Mouse (Mus musculus): ENCODE data around the gene Gramd4.

Gramd4 gene

DNA sequence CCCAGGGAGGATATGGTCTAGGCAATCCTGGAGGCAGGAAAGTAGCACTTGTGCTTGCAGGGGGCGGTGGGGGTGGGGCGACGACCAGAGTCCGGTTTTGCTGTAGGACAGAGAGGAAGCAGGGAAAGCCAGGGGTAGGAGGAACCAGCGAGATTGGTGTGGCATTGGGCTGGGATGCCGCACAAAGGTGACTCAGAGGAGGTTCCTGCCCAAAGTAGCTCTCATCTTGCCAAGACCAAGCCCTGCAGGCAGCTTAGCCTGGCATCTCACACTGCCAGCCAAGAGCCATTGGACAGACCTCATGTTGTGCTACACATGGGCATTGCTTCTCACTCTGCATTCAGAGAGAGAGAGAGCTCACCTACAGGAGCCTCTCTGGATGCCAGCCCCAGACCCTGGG, at the start of gene Gramd4:
TSS of gene Gramd4 (plus strand) at position 283 of the 400 bp plus-strand sequence.
- no peak for DNase-seq (ENCODE audit: low spot score in 2 of 2)

GRCm38 (mm10) chr15:86013130-86013529, 44.4 kb upstream of the Gramd4 start:
- no peak for DNase-seq (ENCODE audit: low spot score in 2 of 2)

- no peak for DNase-seq (ENCODE audit: low spot score in 2 of 2)
These were observed 43.8 kb upstream of the Gramd4 start for GRCm38 (mm10) chr15:86013656-86014055.

DNA sequence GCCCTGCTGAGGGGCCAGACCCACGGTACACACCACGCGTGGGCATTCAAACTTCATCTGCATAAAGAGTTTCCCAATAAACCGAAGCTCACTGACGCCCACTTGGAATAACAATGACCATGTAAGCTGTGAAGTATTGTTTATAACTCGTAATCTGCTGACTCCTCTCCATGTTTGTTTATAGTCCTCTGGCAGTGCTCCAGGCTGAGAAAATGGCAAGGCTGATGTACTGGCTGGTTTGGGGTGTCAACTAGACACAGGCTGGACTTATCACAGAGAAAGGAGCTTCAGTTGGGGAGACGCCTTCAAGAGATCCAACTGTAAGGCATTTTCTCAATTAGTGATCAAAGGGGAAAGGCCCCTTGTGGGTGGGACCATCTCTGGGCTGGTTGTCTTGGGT, 42.5 kb upstream of the Gramd4 start:
- no peak for DNase-seq (ENCODE audit: low spot score in 2 of 2)

GRCm38 (mm10) chr15:86015860-86016541, 41.5 kb upstream of the Gramd4 start:
- DNase-seq (ENCODE audit: low spot score in 2 of 2): peak in 1 of 2 experiments; percentile 6

DNA sequence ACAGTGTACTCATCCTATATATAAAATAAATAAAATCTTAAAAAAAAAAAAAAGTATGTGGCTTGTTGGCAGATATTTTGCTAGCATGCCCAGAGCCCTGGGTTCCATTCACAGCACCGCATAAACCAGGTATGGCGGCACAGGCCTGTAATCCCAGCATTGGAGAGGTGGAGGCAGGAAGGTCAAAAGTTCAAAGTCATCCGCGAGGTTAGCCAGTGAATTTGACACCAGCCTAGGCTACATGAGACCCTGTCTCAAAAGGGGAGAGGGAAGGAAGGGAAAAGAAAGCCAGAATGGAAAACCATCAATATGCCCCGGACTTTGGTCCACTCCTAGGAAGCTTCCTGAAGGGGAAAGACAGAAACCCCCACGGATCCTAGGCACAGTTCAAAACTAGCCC, 40.2 kb upstream of the Gramd4 start:
- DNase-seq (ENCODE audit: low spot score in 2 of 2): no peak

DNA sequence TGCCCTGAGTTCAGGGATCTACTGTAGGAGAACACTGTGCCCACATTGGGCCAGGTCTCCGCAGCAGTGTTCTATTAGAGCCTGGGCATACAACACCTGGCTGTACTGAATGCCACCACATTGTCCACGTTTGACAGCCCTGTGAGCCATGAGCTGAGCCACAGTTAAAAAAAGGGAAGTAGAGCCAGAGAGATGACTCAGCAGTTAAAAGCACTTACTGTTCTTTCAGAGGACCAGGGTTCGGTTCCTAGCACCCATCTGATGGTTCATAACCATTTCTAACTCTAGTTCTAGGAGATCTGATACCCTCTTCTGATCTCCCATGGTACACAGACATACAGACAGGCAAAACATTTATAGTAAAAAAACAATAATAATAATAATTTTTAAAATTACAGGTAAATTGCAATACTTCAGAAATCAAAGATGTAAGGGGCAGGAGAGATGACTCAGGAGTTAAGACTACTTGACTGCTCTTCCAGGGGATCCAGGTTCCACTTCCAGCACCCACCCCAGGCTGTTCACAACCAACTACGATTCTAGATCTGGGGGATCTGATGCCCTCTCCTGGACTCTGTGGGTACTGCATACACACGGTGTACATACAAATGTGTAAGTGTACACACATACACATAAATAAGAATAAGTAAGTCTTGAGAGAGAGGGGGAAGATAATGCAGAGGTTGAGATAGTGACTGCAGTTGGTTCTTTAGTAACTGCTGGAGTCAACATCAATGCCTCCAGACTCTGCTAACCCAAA, 38.6 kb upstream of the Gramd4 start:
- DNase-seq (ENCODE audit: low spot score in 2 of 2): no peak

DNA sequence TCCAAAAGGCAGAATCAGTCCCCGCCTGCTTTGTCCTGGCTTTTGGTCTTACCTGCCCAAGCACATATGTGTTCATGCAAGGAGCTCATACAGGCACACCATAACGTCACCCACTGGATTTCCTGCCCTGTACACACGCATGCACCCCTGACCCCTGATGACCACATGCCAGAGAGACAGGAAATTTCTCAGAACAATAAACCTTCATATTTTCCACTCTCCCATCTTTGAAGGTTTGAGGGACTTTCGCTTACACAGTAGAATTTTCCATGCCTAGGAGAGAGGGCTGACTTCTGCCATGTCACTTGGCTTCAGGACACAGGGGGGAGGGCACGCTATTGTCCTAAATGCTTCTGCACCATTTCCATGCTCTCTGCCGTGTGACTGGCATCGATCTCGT, 37.5 kb upstream of the Gramd4 start:
- DNase-seq (ENCODE audit: low spot score in 2 of 2): no peak

DNA sequence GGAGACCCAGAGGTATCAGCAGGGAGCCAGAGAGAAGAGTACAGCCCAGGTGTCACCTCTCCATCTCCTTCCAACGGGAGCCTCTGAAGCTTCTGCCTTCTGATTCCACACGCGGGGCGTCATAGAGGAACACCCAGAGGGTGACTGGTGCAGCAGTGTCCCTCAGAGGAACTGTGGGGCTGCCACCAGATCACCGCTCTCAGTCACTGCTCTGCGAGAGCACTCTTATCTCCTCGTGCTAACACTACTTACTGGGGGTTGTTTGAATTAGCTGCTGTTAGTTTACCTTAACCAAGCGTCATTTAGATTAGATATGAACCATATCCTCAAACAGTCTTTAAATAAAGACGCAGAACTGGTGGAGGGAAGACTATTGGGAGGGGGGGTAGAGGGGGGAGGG, 36.2 kb upstream of the Gramd4 start:
- no peak for DNase-seq (ENCODE audit: low spot score in 2 of 2)

DNA sequence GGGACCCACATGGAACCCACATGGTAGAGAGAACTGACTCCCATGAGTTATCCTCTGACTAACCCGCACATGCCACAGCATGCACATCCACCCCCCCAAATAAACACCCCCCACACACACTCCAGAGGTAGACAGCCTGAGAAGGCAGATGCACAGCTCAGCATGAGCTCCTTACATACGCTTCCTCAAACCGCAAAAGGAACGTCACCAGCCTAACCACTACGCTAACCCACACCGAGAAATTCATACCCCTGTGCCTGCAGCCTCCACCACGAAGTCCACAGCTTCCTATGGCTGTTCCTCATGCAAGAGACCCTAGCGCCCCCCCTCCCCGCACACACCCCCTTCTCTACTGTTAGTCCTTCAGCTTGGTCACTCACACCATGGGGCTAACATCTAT, 35.5 kb upstream of the Gramd4 start:
- no peak for DNase-seq (ENCODE audit: low spot score in 2 of 2)

DNA sequence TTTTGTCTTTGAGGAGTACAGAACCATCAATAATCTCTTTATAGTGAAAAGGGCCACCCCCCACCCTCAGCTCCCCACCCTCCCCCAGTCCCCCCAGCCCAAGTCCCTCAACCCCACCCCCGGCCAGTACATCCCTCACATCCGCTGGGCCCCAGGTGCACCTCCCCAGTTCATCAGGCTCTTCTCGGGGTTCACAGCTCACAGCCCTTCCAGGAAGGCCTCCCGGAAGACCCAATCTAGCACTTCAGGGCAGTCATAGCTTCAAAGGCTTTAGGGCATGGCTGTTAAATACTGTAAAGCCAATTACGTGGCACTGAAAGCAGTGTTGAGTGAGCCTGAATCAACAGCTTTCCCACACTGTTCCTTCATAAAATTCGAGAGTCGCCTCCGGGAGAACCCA, 29.6 kb upstream of the Gramd4 start:
- DNase-seq (ENCODE audit: low spot score in 2 of 2): no peak

DNA sequence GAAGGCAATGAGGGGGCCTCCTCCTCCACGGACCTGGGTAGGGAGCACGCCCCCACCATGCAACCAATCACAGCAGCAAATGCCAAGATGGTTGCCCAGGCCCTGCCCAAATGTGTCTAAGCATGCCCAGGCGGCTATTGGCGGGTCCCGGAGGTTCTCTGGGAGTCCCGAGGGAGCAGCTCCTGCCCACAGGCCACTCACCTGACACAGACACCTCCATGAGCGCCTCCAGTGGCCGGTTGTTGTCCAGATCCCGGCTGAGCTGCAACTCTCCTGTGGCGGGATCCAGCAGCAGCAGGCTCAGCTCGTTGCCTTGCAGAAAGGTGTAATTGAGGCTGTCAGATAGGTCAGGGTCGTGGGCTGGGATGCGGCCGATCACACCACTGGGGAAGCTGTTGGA, 27.5 kb upstream of the Gramd4 start:
- no peak for DNase-seq (ENCODE audit: low spot score in 2 of 2)

DNA sequence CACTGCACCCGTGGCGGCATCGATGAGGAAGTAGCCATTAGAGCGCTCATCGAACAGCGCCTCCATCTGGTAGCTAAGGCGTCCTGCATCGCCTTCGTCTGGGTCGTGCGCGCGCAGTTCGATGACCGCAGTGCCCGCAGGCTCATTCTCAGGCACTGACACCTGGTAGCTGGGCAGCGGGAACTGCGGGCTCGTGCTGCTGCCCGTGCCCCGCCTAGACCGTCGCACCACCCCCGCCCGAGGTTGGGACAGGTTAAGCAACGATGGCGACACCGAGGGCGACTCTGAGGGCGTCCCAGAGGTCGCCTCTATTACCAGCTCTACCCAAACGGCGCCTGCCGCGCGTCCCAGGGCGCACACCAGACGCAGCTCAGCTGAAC, 24.7 kb upstream of the Gramd4 start:
- DNase-seq (ENCODE audit: low spot score in 2 of 2): no peak

- DNase-seq (ENCODE audit: low spot score in 2 of 2): no peak
These were observed 24.2 kb upstream of the Gramd4 start, which contains the start of gene Celsr1 for GRCm38 (mm10) chr15:86033191-86033841. Gene Celsr1, minus strand, starts transcription at chr15:86033777.

DNA sequence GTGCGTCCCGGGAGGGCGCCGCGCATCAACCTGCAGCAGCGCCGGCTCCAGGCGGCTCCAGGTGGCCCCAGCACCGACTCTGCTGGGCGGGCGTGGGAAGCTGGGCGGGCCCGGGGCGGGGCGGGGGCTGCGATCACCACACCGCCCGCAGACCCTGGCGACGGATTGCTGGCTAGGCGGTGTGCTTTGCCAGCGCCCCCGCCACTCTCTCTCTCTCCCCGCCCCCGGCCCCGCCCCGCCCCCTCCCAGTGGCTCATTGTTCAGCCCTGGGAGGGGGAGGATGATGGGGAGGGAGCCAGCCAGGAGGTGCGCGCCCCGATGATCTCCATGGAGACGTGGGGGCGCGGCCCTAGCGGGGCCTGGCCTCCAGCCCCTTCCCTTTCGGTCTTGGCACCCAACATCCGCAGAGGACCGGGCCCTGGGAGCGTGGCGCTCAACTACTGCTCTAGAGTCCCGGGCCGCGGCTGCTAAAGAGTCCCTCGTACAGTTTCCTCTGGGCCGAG, 23.4 kb upstream of the Gramd4 start:
- no peak for DNase-seq (ENCODE audit: low spot score in 2 of 2)

DNA sequence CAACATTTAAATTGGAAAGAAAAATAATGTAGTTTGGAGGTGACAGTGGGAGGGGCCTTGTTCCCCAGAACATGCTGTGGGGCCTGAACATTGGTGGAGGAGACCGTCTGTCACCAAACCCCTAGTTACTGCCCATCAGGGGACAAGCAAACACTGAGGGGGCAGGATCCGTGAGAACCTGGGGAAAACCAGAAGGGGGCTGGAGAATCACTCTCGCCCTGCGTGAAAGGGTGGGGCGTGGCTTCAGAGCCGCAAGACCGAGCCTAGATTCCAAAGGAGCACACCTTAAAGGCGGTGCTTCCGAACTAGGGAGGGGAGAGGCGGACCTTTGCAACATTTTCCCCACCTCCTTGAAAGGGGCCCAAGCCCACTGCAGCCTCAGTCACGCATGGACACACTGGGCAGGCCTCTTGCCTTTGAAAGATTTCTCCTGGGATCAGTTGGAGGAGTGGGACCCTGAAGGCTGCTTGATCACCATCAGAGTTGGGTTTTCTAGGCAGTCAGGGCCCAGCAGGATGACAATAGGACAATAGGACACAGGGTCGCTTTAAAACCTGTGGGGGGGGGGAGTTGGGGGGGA, 22.6 kb upstream of the Gramd4 start:
- no peak for DNase-seq (ENCODE audit: low spot score in 2 of 2)

GRCm38 (mm10) chr15:86035913-86036312, 21.6 kb upstream of the Gramd4 start:
- DNase-seq (ENCODE audit: low spot score in 2 of 2): no peak

DNA sequence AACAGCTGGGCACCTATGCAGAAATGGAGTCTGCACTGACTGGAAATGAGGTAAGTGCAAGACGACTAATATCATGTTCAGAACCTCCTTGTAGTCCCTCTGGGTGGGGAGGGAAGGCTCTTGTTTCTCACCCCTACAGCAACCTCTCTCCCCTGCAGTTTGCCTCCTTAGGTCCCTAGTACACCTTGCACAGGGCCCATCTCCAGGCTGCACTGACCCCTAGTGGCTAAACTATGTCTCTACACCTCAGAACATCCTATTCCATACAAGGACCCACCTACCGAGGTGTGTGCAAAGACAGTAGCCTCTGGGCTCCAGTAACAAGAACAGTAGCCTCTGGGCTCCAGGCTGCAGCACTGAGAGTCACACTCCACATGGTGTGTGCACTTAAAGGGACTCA, 18.7 kb upstream of the Gramd4 start:
- DNase-seq (ENCODE audit: low spot score in 2 of 2): no peak

- no peak for DNase-seq (ENCODE audit: low spot score in 2 of 2)
These were observed 16.1 kb upstream of the Gramd4 start for GRCm38 (mm10) chr15:86041421-86041820.

GRCm38 (mm10) chr15:86042364-86042763, 15.1 kb upstream of the Gramd4 start:
- no peak for DNase-seq (ENCODE audit: low spot score in 2 of 2)

- DNase-seq (ENCODE audit: low spot score in 2 of 2): no peak
These were observed 8.0 kb upstream of the Gramd4 start for GRCm38 (mm10) chr15:86049510-86049909.

- no peak for DNase-seq (ENCODE audit: low spot score in 2 of 2)
These were observed 7.2 kb upstream of the Gramd4 start for GRCm38 (mm10) chr15:86050170-86050743.
